Mouse (Mus musculus): Measurements from ENCODE around the gene Rgmb. TPM values are rescaled to one million over a fixed set of nuclear protein-coding genes. Genes with fewer than 3 reads are reported as not detected.

Gene Rgmb
- polyA plus RNA-seq, 1 experiment = 13.8 TPM

- H3K79me2 ChIP-seq (ENCODE audit: control insufficient read depth, insufficient read depth) = peaks cover 75% of the 10 kb centered on the region
- H3K4me2 ChIP-seq (ENCODE audit: low read depth) = peak overlapping the region; percentile 35
- H3K36me3 ChIP-seq (ENCODE audit: control insufficient read depth, insufficient read depth) = peaks cover 20% of the 10 kb centered on the region
- H3K27me3 ChIP-seq (ENCODE audit: control insufficient read depth, insufficient read depth, insufficient read length) = no peaks in the 10 kb centered on the region
- TF ChIP-seq MAX (IDR thresholded peaks at IDR 0.05; ENCODE audit: low read depth) = no peak
- no peak for TF ChIP-seq CEBPB (IDR thresholded peaks at IDR 0.05; ENCODE audit: insufficient read depth, poor library complexity, severe bottlenecking)
- peak in 2 of 3 experiments; percentile 8 to 58 for TF ChIP-seq MYOG (IDR thresholded peaks at IDR 0.05; ENCODE audit: control insufficient read depth in 1 of 3, insufficient read depth in 1 of 3, insufficient read length in 2 of 3, low read depth in 2 of 3)
- TF ChIP-seq MYOD1 (IDR thresholded peaks at IDR 0.05; ENCODE audit: control insufficient read depth in 1 of 3, insufficient read length in 2 of 3, low read depth in 2 of 3) = peak in 2 of 3 experiments; percentile 51 to 64
- no peak for TF ChIP-seq SRF (IDR thresholded peaks at IDR 0.05; ENCODE audit: control insufficient read depth, insufficient read length, low read depth)
- TF ChIP-seq POLR2AphosphoS2 (IDR thresholded peaks at IDR 0.05; ENCODE audit: insufficient read length, low read depth) = no peak
- H3ac ChIP-seq (ENCODE audit: control insufficient read depth, insufficient read length) = no peak overlapping the region
- no peak overlapping the region for H3K4me3 ChIP-seq
Observed at GRCm38 (mm10) chr17:15808468-15809374, 22.1 kb downstream of the Rgmb start.

- Histone ChIP-seq H3K27me3 (ENCODE audit: control insufficient read depth, insufficient read depth, insufficient read length) (no peaks in the 10 kb centered on the region), H3K79me2 (ENCODE audit: control insufficient read depth, insufficient read depth) (peaks cover 68% of the 10 kb centered on the region), H3K4me2 (ENCODE audit: low read depth) (no peak overlapping the region), H3ac (ENCODE audit: control insufficient read depth, insufficient read length) (no peak overlapping the region), H3K36me3 (ENCODE audit: control insufficient read depth, insufficient read depth) (peaks cover 20% of the 10 kb centered on the region), H3K4me3 (no peak overlapping the region)
- TF ChIP-seq POLR2A (IDR thresholded peaks at IDR 0.05; ENCODE audit: insufficient read length, low read depth) (no peak), E2F4 (IDR thresholded peaks at IDR 0.05; ENCODE audit: insufficient read depth) (no peak), CEBPB (IDR thresholded peaks at IDR 0.05; ENCODE audit: insufficient read depth, poor library complexity, severe bottlenecking) (no peak), TCF3 (IDR thresholded peaks at IDR 0.05; ENCODE audit: insufficient read length, low read depth) (no peak), SRF (IDR thresholded peaks at IDR 0.05; ENCODE audit: control insufficient read depth, insufficient read length, low read depth) (no peak), USF1 (IDR thresholded peaks at IDR 0.05; ENCODE audit: low read depth) (no peak), MAX (IDR thresholded peaks at IDR 0.05; ENCODE audit: low read depth) (no peak), REST (IDR thresholded peaks at IDR 0.05; ENCODE audit: insufficient read depth, insufficient read length) (no peak), TCF12 (IDR thresholded peaks at IDR 0.05; ENCODE audit: insufficient read depth, poor library complexity, severe bottlenecking) (no peak), MYOG (IDR thresholded peaks at IDR 0.05; ENCODE audit: control insufficient read depth in 1 of 3, insufficient read depth in 1 of 3, insufficient read length in 2 of 3, low read depth in 2 of 3) (no peak), POLR2AphosphoS2 (IDR thresholded peaks at IDR 0.05; ENCODE audit: insufficient read length, low read depth) (no peak), MYOD1 (IDR thresholded peaks at IDR 0.05; ENCODE audit: control insufficient read depth in 1 of 3, insufficient read length in 2 of 3, low read depth in 2 of 3) (no peak)
Observed at GRCm38 (mm10) chr17:15808015-15808414, 22.8 kb downstream of the Rgmb start.

GRCm38 (mm10) chr17:15807295-15807984 is 23.4 kb downstream of the Rgmb start:
- Histone ChIP-seq H3K4me2 (ENCODE audit: low read depth) (no peak overlapping the region), H3K27me3 (ENCODE audit: control insufficient read depth, insufficient read depth, insufficient read length) (no peaks in the 10 kb centered on the region), H3K4me3 (no peak overlapping the region), H3ac (ENCODE audit: control insufficient read depth, insufficient read length) (no peak overlapping the region), H3K79me2 (ENCODE audit: control insufficient read depth, insufficient read depth) (peaks cover 62% of the 10 kb centered on the region), H3K36me3 (ENCODE audit: control insufficient read depth, insufficient read depth) (peaks cover 20% of the 10 kb centered on the region)
- TF ChIP-seq USF1 (IDR thresholded peaks at IDR 0.05; ENCODE audit: low read depth) (no peak), E2F4 (IDR thresholded peaks at IDR 0.05; ENCODE audit: insufficient read depth) (no peak), CEBPB (IDR thresholded peaks at IDR 0.05; ENCODE audit: insufficient read depth, poor library complexity, severe bottlenecking) (no peak), MYOG (IDR thresholded peaks at IDR 0.05; ENCODE audit: control insufficient read depth in 1 of 3, insufficient read depth in 1 of 3, insufficient read length in 2 of 3, low read depth in 2 of 3) (peak in 2 of 3 experiments; percentile 69), TCF3 (IDR thresholded peaks at IDR 0.05; ENCODE audit: insufficient read length, low read depth) (peak; percentile 66), TCF12 (IDR thresholded peaks at IDR 0.05; ENCODE audit: insufficient read depth, poor library complexity, severe bottlenecking) (peak; percentile 11), MYOD1 (IDR thresholded peaks at IDR 0.05; ENCODE audit: control insufficient read depth in 1 of 3, insufficient read length in 2 of 3, low read depth in 2 of 3) (peak; percentile 67 to 99 (median 99)), POLR2AphosphoS2 (IDR thresholded peaks at IDR 0.05; ENCODE audit: insufficient read length, low read depth) (no peak)

- Histone ChIP-seq H3K36me3 (ENCODE audit: control insufficient read depth, insufficient read depth) (peaks cover 15% of the 10 kb centered on the region), H3K27me3 (ENCODE audit: control insufficient read depth, insufficient read depth, insufficient read length) (no peaks in the 10 kb centered on the region), H3ac (ENCODE audit: control insufficient read depth, insufficient read length) (no peak overlapping the region), H3K4me2 (ENCODE audit: low read depth) (no peak overlapping the region), H3K79me2 (ENCODE audit: control insufficient read depth, insufficient read depth) (peaks cover 30% of the 10 kb centered on the region), H3K4me3 (no peak overlapping the region)
- TF ChIP-seq CEBPB (IDR thresholded peaks at IDR 0.05; ENCODE audit: insufficient read depth, poor library complexity, severe bottlenecking) = no peak
- TF ChIP-seq MYOD1 (IDR thresholded peaks at IDR 0.05; ENCODE audit: control insufficient read depth in 1 of 3, insufficient read length in 2 of 3, low read depth in 2 of 3) = no peak
- TF ChIP-seq TCF3 (IDR thresholded peaks at IDR 0.05; ENCODE audit: insufficient read length, low read depth) = no peak
- TF ChIP-seq POLR2AphosphoS2 (IDR thresholded peaks at IDR 0.05; ENCODE audit: insufficient read length, low read depth) = no peak
- TF ChIP-seq TCF12 (IDR thresholded peaks at IDR 0.05; ENCODE audit: insufficient read depth, poor library complexity, severe bottlenecking) = no peak
- no peak for TF ChIP-seq MYOG (IDR thresholded peaks at IDR 0.05; ENCODE audit: control insufficient read depth in 1 of 3, insufficient read depth in 1 of 3, insufficient read length in 2 of 3, low read depth in 2 of 3)
- TF ChIP-seq USF1 (IDR thresholded peaks at IDR 0.05; ENCODE audit: low read depth) = no peak
- TF ChIP-seq SRF (IDR thresholded peaks at IDR 0.05; ENCODE audit: control insufficient read depth, insufficient read length, low read depth) = no peak
- no peak for TF ChIP-seq MAX (IDR thresholded peaks at IDR 0.05; ENCODE audit: low read depth)
- no peak for TF ChIP-seq POLR2A (IDR thresholded peaks at IDR 0.05; ENCODE audit: insufficient read length, low read depth)
- no peak for TF ChIP-seq E2F4 (IDR thresholded peaks at IDR 0.05; ENCODE audit: insufficient read depth)
- no peak for TF ChIP-seq REST (IDR thresholded peaks at IDR 0.05; ENCODE audit: insufficient read depth, insufficient read length)
Observed at GRCm38 (mm10) chr17:15804008-15804812, 26.6 kb downstream of the Rgmb start.
